Mouse (Mus musculus) lung, postnatal 0 days (tissue): ENCODE measurements around the gene Gal3st2.
"Not testable (repeated sequence)": the region's sequence is repeated elsewhere in the genome, so short reads cannot be mapped to it uniquely, and the experiment has no call there.

Experiments
- CTCF ChIP-seq: IDR thresholded peaks from 2 replicates; pipeline ENCODE4 v1.5.1; 2016; ENCODE audit warnings: antibody characterized with exemption, mild to moderate bottlenecking
- EP300 ChIP-seq: IDR thresholded peaks from 2 replicates; pipeline ENCODE4 v1.6.1; 2016; ENCODE audit warnings: antibody characterized with exemption, mild to moderate bottlenecking, control low read depth

- not testable (repeated sequence) for TF ChIP-seq CTCF, EP300
These were observed 61.5 kb downstream of the Gal3st2 start for GRCm38 (mm10) chr1:93922609-93923008.
